Mouse (Mus musculus) thymus, adult 2 months (tissue): ENCODE data around the gene Hk2.

Source experiments
- CTCF ChIP-seq: fragments of 200-500 bp; IDR thresholded peaks from 2 replicates; pipeline ENCODE4 v1.5.1; 2012; ENCODE audit warnings: mild to moderate bottlenecking, control low read depth, low read length, moderate library complexity, borderline replicate concordance; ENCODE audit not compliant: control insufficient read depth, poor library complexity, insufficient read depth; ENCODE audit errors: extremely low read depth
- POLR2A ChIP-seq: fragments of 200-500 bp; IDR thresholded peaks from 2 replicates; pipeline ENCODE4 v1.6.1; 2012; ENCODE audit warnings: mild to moderate bottlenecking, low read length, control low read depth, moderate library complexity; ENCODE audit not compliant: control insufficient read depth, poor library complexity, insufficient read depth; ENCODE audit errors: extremely low read depth

- TF ChIP-seq POLR2A (no peak), CTCF (no peak)
Observed at GRCm38 (mm10) chr6:82814821-82815220, 40.6 kb upstream of the Hk2 start.
